Mouse (Mus musculus) macrophage (primary cell): ENCODE measurements at regions not wholly inside any gene's neighbourhood (a gene's known extent, or its start where the extent isn't known, plus 50 kb on each side); places are given as distances from the start of the nearest gene placed in this dataset.

Source experiments
- H3K27ac ChIP-seq: fragments of 350-480 bp; formaldehyde crosslinking; 2 replicates; pipeline ENCODE4 v1.9.0; 2021
- H3K36me3 ChIP-seq: fragments of 350-480 bp; formaldehyde crosslinking; 2 replicates; pipeline ENCODE4 v1.9.0; 2021; ENCODE audit errors: inconsistent target
- H3K4me3 ChIP-seq: fragments of 350-480 bp; formaldehyde crosslinking; 2 replicates; pipeline ENCODE4 v1.9.0; 2021; ENCODE audit errors: inconsistent target
- H3K79me2 ChIP-seq: fragments of 350-480 bp; formaldehyde crosslinking; 2 replicates; pipeline ENCODE4 v1.9.0; 2021; ENCODE audit errors: inconsistent target
- WGBS: methylation state at CpG from one replicate; pipeline ENCODE4 v1.1.7; 2026; ENCODE audit warnings: inconsistent platforms; ENCODE audit not compliant: missing documents; 5-methylcytosine and 5-hydroxymethylcytosine counted together

- Histone ChIP-seq H3K27ac (no peak overlapping the region), H3K4me3 (no peak overlapping the region), H3K36me3 (no peaks in the 10 kb centered on the region), H3K79me2 (no peaks in the 10 kb centered on the region)
- 87% methylated on average over 4 of the region's 4 CpGs for WGBS
Measured at GRCm38 (mm10) chr1:92742881-92743621, 88.4 kb upstream of the Gpc1 start.

GRCm38 (mm10) chr1:92742300-92742699, 89.1 kb upstream of the Gpc1 start:
- Histone ChIP-seq H3K27ac (peak overlapping the region; percentile 40), H3K4me3 (no peak overlapping the region), H3K36me3 (no peaks in the 10 kb centered on the region), H3K79me2 (no peaks in the 10 kb centered on the region)
- 10% methylated on average over 6 of the region's 6 CpGs for WGBS

GRCm38 (mm10) chr1:92741047-92741446, 90.4 kb upstream of the Gpc1 start:
- WGBS, result 96% methylated on average over 4 of the region's 5 CpGs
- H3K27ac ChIP-seq, result no peak overlapping the region
- H3K36me3 ChIP-seq, result no peaks in the 10 kb centered on the region
- no peak overlapping the region for H3K4me3 ChIP-seq
- no peaks in the 10 kb centered on the region for H3K79me2 ChIP-seq

- Histone ChIP-seq H3K36me3 (no peaks in the 10 kb centered on the region), H3K79me2 (no peaks in the 10 kb centered on the region), H3K27ac (no peak overlapping the region), H3K4me3 (no peak overlapping the region)
- WGBS, result 75% methylated on average over 11 of the region's 11 CpGs
Measured at GRCm38 (mm10) chr1:92737600-92738197, 89.1 kb upstream of the Otos start.

DNA sequence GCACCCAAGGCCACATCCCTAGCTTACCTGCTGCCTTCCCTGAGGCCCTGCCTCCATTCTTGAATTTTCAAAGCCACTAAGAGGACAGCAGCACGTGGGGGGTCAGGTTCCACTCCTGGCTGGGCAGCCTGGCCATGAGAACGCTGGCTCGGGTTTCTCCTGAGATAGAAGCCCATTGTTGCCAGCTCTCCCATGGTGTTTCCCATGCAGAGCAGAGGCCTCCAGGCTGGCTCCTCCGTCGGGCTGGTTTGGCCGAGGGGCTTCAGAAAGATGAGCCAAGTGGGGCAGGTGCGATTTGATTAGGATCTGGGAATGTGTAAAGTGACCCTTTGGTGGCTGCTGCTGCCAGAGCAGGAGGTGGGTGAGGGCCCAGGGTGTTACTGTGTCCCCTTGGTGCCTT, 87.8 kb upstream of the Otos start:
- Histone ChIP-seq H3K36me3 (no peaks in the 10 kb centered on the region), H3K4me3 (no peak overlapping the region), H3K27ac (no peak overlapping the region), H3K79me2 (no peaks in the 10 kb centered on the region)
- WGBS, result 87% methylated on average over 7 of the region's 7 CpGs

DNA sequence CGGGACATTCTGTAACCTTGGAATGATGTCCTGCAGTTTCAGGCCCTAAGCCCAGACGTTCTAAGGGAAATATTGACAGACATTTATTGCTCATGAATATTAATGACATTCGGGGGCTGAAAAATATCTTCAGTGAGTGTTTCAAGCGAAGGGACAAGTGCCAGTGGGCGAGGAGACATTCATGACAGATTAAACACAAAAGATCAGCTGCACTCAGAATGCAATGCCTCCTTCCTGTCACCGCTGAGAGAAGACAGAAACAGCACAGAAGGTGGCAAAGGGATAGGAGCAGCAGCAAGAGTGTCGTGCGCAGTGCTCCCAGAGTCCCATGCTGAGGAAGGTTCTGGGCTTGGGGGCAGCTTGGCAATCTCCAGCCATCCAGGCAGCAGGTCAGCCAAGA, 85.1 kb upstream of the Otos start:
- no peaks in the 10 kb centered on the region for H3K79me2 ChIP-seq
- H3K36me3 ChIP-seq, result no peaks in the 10 kb centered on the region
- no peak overlapping the region for H3K27ac ChIP-seq
- WGBS, result 95% methylated on average over 8 of the region's 8 CpGs
- no peak overlapping the region for H3K4me3 ChIP-seq

DNA sequence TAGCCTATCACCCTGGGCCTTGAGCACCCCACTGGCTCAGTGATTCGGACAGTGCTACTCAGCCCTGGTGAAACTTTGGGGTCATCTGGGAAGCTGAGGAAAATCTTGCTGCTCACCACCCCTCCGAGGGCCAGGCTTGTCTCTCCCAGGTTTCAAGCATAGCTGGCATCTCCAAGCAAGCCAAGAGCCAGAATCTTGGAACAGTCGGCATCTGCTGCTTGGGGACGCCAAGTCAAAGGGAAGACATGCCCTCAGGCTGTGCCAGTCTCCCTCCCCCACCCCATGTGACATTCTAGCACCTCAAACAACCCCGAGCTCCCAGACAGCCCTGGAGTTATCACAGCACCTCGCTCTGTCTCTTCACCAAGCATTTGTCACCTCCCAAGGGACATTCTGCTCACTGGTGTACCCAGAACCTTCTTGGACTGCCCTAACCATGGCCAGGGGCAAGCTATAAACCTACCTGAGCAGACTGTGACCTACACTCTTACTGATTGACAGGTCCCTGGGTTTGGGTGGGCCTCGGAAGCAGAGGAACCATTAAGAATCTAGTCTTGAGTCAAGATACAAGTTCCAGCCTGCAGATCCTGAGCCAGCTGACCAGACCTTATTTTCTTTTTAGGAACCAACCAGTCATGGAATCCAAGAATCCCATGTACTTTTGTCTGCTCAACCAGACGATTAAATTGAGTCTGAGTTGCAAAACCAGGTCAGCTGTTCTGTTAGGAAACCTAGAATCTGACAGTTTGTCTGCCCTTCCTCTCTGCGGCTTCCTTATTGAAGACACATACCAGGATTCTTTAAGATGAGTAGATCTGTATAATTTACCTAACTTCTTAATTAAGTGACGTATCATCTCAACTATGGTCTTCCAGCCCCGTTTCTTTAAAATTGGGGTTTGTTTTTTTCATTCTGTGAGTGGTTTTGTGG, 83.0 kb upstream of the Otos start:
- Histone ChIP-seq H3K4me3 (no peak overlapping the region), H3K79me2 (no peaks in the 10 kb centered on the region), H3K27ac (no peak overlapping the region), H3K36me3 (no peaks in the 10 kb centered on the region)
- 76% methylated on average over 11 of the region's 11 CpGs for WGBS

DNA sequence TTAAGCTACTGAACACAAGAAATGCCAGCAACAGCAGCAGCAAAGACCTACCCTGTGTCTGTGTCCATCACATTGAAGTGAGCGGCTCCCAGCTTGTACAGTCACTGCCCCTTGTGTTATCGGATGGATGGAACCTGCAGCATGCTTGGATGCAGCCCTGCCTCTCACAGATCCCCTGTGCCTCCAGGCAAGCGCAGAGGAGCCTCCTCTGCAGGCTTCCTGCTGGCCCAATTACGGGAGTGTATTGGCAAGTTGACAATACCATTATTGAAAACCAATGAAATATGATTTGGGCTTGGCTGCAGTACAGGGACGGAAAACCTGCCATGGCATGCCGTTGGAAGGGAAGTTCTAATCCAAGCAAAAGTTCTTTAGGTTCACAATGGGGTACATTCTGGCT, 81.9 kb upstream of the Otos start:
- 65% methylated on average over 6 of the region's 6 CpGs for WGBS
- Histone ChIP-seq H3K27ac (no peak overlapping the region), H3K4me3 (no peak overlapping the region)

DNA sequence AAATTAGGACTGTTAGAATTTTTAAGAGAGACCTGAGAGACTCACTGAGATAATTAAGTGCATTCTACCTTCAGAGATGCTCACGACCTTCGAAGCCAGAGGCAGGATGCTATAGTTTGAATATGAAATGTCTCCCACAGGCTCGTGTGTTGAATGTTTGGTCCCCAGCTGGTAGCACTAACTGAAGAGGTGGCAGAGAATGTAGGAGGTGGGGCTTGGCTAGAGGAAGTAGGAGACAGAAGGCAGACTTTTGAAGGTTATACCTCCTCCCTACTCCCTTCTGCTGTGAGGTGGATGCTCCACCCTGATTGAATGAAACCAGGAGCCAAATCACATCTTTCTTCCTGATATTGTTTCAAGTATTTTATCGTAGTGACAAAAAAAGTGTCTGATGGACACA, 79.3 kb upstream of the Otos start:
- H3K27ac ChIP-seq, result no peak overlapping the region
- H3K4me3 ChIP-seq, result no peak overlapping the region
- H3K36me3 ChIP-seq, result no peaks in the 10 kb centered on the region
- no peaks in the 10 kb centered on the region for H3K79me2 ChIP-seq
- WGBS, result 81% methylated on average over 4 of the region's 4 CpGs

More for the DNA sequence above, 81.9 kb upstream of the Otos start:
- Histone ChIP-seq H3K36me3 (no peaks in the 10 kb centered on the region), H3K79me2 (no peaks in the 10 kb centered on the region)

DNA sequence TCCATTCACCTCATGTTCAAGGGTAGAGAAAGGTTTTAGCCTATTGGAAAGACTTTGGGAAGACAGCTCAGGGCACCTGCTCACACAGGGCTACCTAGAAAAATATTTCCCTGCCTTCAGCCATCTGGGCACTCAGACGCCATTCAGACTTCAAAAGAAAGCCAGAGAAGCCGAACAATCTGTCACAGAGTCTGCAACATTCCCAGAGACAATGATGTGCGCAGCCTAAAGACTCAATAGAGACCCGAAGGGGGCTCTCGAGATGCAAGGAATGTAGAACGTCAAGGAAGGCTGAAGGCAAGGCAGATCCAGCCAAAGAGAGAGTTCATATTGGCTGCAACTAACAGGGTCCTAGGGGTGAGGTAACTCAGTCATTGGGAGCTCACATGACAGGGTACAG, 78.7 kb upstream of the Otos start:
- Histone ChIP-seq H3K4me3 (no peak overlapping the region), H3K27ac (no peak overlapping the region), H3K79me2 (no peaks in the 10 kb centered on the region), H3K36me3 (no peaks in the 10 kb centered on the region)
- WGBS, result 94% methylated on average over 6 of the region's 6 CpGs

GRCm38 (mm10) chr1:92726341-92726740, 77.7 kb upstream of the Otos start:
- H3K36me3 ChIP-seq, result no peaks in the 10 kb centered on the region
- 70% methylated on average over 6 of the region's 6 CpGs for WGBS
- H3K79me2 ChIP-seq, result no peaks in the 10 kb centered on the region
- H3K4me3 ChIP-seq, result no peak overlapping the region
- H3K27ac ChIP-seq, result no peak overlapping the region

DNA sequence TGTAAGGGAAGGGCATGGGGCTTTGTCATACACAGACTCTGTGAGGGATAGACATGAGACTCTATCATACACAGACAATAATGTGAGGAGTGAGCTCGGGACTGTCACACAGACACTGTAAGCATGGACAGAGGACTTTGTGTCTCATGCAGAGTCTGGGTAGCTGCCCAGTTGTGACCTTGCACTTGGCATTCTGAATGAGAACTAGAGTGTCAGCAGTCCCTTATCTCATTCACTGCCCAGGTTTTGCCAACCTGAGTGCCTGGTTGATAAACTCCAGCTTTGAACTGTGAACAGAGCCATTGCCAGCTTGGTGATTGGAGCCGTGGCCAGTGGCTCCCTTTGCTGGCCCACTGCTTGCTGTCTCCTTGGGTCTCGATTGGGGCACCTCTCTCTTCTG, 75.5 kb upstream of the Otos start:
- H3K36me3 ChIP-seq, result no peaks in the 10 kb centered on the region
- 92% methylated on average over 3 of the region's 3 CpGs for WGBS
- no peaks in the 10 kb centered on the region for H3K79me2 ChIP-seq

DNA sequence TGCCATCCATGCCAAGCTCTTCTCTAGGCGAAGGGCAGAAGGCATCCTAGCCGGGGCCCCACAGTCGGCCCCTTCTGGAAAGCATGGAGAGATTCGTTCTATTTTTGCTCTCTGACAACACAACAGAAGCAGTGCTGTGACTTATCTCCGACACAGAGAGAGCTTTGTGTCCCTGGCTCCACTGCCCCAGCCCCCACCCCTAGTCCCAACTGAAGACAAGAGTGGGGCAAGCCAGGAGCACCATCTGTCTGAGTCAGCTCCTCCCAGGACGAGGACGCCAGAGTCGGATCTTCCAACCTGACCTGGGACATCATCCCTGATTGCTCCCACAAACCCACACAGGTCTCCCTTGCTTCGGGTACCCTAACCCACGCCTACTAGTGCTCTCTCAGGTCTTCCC, 71.9 kb upstream of the Otos start:
- 82% methylated on average over 10 of the region's 10 CpGs for WGBS
- H3K79me2 ChIP-seq, result no peaks in the 10 kb centered on the region

More for the DNA sequence above, 75.5 kb upstream of the Otos start:
- H3K4me3 ChIP-seq, result no peak overlapping the region
- H3K27ac ChIP-seq, result no peak overlapping the region

DNA sequence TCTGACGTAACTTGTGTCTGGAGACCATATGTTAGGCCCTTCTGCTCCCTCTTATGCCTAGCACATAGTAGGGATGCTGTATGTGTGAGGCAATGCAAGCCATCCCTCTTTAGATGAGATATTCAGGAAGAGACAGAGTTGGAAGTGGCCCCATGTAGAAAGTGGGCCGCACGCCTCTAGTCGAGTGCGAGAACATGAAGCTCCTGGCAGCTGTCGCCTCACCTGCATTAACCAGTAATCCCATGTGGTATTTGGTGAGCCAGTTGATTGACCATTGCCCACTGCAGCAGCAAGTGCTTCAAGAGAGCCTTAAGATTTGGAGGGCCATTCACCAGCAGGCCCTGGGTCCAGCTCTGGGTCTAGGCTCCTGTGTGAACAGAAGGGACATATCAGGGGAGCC, 71.2 kb upstream of the Otos start:
- Histone ChIP-seq H3K79me2 (no peaks in the 10 kb centered on the region), H3K4me3 (no peak overlapping the region), H3K36me3 (no peaks in the 10 kb centered on the region), H3K27ac (no peak overlapping the region)
- 93% methylated on average over 6 of the region's 6 CpGs for WGBS

More for the DNA sequence above, 71.9 kb upstream of the Otos start:
- Histone ChIP-seq H3K36me3 (no peaks in the 10 kb centered on the region), H3K4me3 (no peak overlapping the region), H3K27ac (no peak overlapping the region)

DNA sequence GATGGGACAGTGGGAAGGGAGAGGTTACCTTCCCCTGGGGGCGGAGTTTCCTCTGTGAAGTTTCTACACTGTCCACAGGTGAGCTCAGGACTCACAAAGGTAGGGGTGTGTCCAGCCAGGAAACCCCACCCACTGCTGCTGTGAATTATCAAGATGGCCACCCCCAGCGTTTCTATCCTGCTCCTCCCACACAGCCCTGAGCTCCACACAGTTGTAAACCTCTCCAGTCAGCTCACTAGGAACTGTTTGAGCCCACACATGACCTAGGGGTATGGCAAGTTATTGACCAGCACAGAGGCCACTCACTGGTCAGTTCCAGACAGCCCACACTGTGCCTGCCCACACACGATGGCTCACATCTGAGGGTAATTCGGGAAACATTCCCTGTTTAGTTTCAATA, 69.5 kb upstream of the Otos start:
- no peaks in the 10 kb centered on the region for H3K36me3 ChIP-seq
- H3K27ac ChIP-seq, result no peak overlapping the region
- 76% methylated on average over 4 of the region's 4 CpGs for WGBS
- no peak overlapping the region for H3K4me3 ChIP-seq
- H3K79me2 ChIP-seq, result no peaks in the 10 kb centered on the region
